Mouse (Mus musculus): ENCODE measurements around the gene Tmem107. TPM values are rescaled to one million over a fixed set of nuclear protein-coding genes. Genes with fewer than 3 reads are reported as not detected.

Gene Tmem107
- total RNA-seq, 2 experiments from 2014 or later: 19.5 to 20.5 TPM

- intact Hi-C loops (cut with DNase I): loop anchor here (2.0 kb wide), 1 partner anchor 16 kb away; the partner anchor contains the start of gene Vamp2
- no peak for DNase-seq (ENCODE audit: low spot score in 2 of 2)
Observed at GRCm38 (mm10) chr11:69072666-69073064, 2.1 kb downstream of the Tmem107 start.

DNA sequence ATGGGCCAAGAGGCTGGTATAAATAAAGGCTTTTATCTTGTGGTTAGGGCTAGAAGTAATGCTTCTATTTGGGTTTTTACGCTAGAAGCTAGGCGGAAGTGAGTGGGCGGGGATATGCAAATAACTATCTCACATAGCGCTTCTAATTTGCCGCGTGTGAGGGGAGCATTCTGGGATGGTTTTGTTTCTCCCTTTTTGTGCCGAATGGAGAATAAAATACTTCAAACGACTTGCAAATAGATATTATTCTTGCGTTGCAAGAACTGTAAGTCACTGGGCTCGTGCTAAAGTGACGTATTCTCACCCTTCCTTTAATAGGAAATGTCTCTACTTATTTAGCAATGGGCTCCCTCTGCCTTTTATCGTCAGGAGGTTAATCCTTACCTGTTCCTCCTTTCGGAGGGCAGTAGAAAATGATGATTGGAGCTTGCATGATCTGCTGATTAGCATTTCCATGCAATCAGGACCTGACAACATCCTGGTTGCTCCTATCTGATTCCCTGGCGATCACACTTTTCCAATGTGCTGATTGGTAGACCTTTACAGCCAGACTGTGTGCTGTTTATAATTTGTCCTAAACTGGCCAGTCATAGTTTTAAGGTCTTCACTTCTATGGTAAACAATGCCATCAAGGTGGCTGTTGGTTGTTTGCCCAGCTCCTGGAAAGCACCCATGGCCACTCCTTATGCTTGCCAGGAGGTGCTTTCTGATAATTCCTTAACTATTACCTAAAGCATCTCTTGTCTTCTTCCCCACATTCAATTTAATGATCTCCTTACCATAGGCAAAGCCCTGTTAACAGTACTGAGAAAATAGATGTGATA, 2.7 kb downstream of the Tmem107 start:
- intact Hi-C loops (cut with DNase I): loop anchor here (2.0 kb wide), 1 partner anchor 16 kb away; the partner anchor contains the start of gene Vamp2
- DNase-seq (ENCODE audit: low spot score in 2 of 2): peak; percentile 70 to 83

- intact Hi-C loops (cut with DNase I): loop anchor here (2.0 kb wide), 1 partner anchor 15 kb away; the partner anchor contains the start of gene Vamp2
- DNase-seq (ENCODE audit: low spot score in 2 of 2): no peak
Observed at GRCm38 (mm10) chr11:69073951-69074775, 3.6 kb downstream of the Tmem107 start.

DNA sequence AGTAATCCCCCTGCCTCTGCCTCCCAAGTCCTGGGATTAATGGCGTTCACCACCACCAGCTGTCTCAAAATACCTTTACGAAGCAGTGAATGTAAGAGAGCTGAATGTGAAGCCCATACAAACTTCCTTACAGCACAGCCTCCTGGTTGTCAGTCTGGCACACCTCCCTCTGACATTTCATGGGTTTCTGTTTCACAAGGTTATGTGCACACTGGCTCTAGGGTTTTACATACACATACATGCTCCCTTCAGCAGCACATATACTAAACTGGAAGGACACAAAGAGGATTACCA, 4.1 kb downstream of the Tmem107 start:
- intact Hi-C loops (cut with DNase I): no loop called here

DNA sequence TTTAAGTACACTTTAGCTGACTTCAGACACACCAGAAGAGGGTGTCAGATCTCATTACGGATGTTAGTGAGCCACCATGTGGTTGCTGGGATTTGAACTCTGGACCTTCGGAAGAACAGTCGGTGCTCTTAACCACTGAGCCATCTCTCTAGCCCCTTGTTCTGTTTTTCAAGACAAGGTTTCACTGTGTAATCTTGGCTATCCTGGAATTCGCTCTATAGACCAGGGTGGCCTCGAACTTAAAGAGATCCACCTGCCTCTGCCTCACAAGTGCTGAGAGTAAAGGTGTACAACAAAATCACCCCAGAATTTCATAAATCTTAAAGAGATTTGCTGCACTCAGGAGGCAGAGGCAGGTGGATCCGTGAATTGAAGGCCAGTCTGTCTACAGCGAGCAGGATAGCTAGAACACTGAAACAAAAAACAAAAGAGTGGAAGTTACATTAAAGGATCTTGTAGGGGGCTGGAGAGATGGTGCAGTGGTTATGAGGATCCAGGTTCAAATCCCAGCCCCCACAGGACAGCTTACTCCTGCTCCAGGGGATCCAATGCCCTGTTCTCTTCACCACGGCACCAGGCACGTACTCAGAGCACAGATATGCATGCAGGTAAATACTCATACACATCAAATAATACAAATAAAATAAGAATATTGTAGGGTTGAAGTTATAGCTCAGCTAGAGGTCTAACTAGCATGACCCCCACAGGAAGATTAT, 5.3 kb downstream of the Tmem107 start:
- intact Hi-C loops (cut with DNase I): no loop called here
- no peak for DNase-seq (ENCODE audit: low spot score in 2 of 2)

More for the DNA sequence above, 4.1 kb downstream of the Tmem107 start:
- DNase-seq (ENCODE audit: low spot score in 2 of 2): no peak

- no peak for DNase-seq (ENCODE audit: low spot score in 2 of 2)
- intact Hi-C loops (cut with DNase I): no loop called here
Observed at GRCm38 (mm10) chr11:69076572-69076971, 6.0 kb downstream of the Tmem107 start.

- intact Hi-C loops (cut with DNase I): no loop called here
- no peak for DNase-seq (ENCODE audit: low spot score in 2 of 2)
Observed at GRCm38 (mm10) chr11:69077316-69077715, 6.7 kb downstream of the Tmem107 start.

DNA sequence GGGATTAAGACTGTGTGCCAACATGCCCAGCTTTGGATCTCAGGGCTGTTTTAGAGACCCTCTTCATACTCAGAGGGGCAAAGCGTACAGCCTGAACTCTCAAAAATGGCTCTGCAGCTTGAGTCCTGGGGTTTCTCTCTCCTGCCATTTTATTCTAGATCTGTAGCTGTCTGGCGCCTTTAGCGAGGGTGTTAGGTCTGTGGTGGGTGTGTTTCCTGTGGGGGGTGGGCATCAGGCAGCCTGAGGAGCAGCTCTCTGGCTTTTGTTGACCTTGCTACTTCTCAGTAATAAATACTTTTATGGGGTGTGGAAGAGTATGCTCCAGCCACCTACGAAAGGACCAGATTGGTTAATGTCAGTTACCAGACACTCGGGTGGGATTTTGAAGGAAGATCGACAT, 7.4 kb downstream of the Tmem107 start:
- DNase-seq (ENCODE audit: low spot score in 2 of 2): no peak
- intact Hi-C loops (cut with DNase I): no loop called here

- intact Hi-C loops (cut with DNase I): no loop called here
- no peak for DNase-seq (ENCODE audit: low spot score in 2 of 2)
Observed at GRCm38 (mm10) chr11:69078805-69079438, 8.3 kb downstream of the Tmem107 start.

- intact Hi-C loops (cut with DNase I): no loop called here
- DNase-seq (ENCODE audit: low spot score in 2 of 2): no peak
Observed at GRCm38 (mm10) chr11:69080102-69080854, 9.7 kb downstream of the Tmem107 start.

- no peak for DNase-seq (ENCODE audit: low spot score in 2 of 2)
- intact Hi-C loops (cut with DNase I): no loop called here
Observed at GRCm38 (mm10) chr11:69080855-69081222, 10.2 kb downstream of the Tmem107 start.

DNA sequence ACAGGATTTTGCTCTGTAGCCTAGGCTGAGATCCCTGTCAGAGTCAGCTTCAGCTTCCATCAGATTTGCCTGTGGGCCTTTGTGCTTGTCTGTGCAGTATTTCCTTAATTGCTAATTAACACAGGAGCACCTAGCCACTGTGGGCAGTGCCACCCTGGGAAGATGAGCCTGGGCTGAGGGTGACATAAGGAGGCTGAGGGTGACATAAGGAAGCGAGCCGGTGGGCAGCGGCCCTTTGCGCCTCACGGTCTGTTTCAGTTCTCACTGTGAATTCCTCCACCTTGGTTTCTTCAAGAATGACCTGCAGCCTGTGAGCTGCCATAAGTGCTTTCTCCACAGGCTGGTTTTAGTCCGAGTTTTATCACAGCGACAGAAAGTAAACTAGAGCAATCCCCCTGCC, 11.0 kb downstream of the Tmem107 start:
- DNase-seq (ENCODE audit: low spot score in 2 of 2): no peak
- intact Hi-C loops (cut with DNase I): no loop called here

- DNase-seq (ENCODE audit: low spot score in 2 of 2): no peak
- intact Hi-C loops (cut with DNase I): loop anchor here (5.0 kb wide), 1 partner anchor 37 kb away; the partner anchor contains the start of genes 9130213A22Rik and Hes7
Observed at GRCm38 (mm10) chr11:69085608-69086007, 15.0 kb downstream of the Tmem107 start.

- peak; percentile 55 to 75 for DNase-seq (ENCODE audit: low spot score in 2 of 2)
- intact Hi-C loops (cut with DNase I): loop anchor here (5.0 kb wide), 1 partner anchor 36 kb away; the partner anchor contains the start of genes 9130213A22Rik and Hes7
Observed at GRCm38 (mm10) chr11:69086390-69086789, 15.8 kb downstream of the Tmem107 start.

GRCm38 (mm10) chr11:69087082-69087481, 16.5 kb downstream of the Tmem107 start:
- intact Hi-C loops (cut with DNase I): loop anchor here (5.0 kb wide), 1 partner anchor 35 kb away; the partner anchor contains the start of genes 9130213A22Rik and Hes7
- peak; percentile 55 to 61 for DNase-seq (ENCODE audit: low spot score in 2 of 2)

- no peak for DNase-seq (ENCODE audit: low spot score in 2 of 2)
- intact Hi-C loops (cut with DNase I): loop anchor here (5.0 kb wide), 1 partner anchor 35 kb away; the partner anchor contains the start of genes 9130213A22Rik and Hes7
Observed at GRCm38 (mm10) chr11:69087597-69087996, 17.0 kb downstream of the Tmem107 start.

DNA sequence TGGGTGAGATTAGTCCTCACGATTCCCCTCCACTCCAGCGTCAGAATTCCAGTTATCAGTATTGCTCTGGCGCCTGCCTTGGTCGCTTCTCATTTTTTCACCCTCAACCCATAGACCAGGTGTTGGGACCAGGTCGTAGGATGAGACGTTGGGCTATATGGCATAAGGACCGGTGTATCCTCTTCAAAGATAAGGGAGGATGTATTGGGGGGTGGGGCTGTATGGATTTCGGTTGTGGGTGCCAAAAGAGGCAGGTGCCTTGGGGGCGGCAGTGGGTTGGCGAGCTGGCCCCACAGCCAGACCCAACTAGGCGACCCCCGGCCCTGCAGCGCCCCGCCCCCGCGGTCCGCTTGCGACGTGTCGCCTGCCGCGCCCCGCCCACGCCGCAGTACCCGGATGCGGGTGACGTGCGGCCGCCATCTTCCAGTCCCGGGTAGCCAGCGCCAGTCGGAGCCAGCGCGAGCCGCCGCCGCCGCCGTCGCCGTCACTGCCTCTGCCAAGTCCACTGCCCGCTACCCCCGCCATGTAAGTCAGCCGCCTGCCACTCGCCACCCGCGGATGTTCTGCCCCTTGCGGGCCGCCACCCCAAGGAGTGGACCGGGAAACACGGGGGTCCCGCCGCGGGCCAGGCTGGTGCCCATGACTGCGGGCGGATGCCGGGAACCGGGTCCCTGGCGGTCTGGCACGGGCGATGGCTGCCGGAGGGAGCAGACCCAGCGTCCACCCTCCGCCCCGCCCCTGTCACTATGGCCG, 17.7 kb downstream of the Tmem107 start, which contains the start of gene Vamp2:
TSS of gene Vamp2 (plus strand) at position 388 of the 753 bp plus-strand sequence.
- intact Hi-C loops (cut with DNase I): loop anchor here (2.0 to 5.0 kb wide), 2 partner anchors 15 to 34 kb away; partner anchors contain the start of genes 9130213A22Rik and Hes7
- peak; percentile 93 to 96 for DNase-seq (ENCODE audit: low spot score in 2 of 2)
